8 mouse cellular contexts compared by ENCODE assay signal in genomic region chr14:57848061-57848460, GRCm38 (mm10). TPM values are rescaled to one million over a fixed set of nuclear protein-coding genes. Genes with fewer than 3 reads are reported as not detected.
DNase-seq lines count a peak whose midpoint lies in the region; TF ChIP-seq lines count a peak whose summit lies in the region.
"Not testable (repeated sequence)": the region's sequence is repeated elsewhere in the genome, so short reads cannot be mapped to it uniquely, and the experiment has no call there.

No protein-coding gene starts in this region.

- in situ Hi-C loops in ES-E14 (cut with MboI; ENCODE audit: low sequenced_read_pairs in 2 of 2, unreplicated experiment in 2 of 2), result not testable (repeated sequence)

- not testable (repeated sequence) for H3K9me3 ChIP-seq in E14TG2a.4 (ENCODE audit: low read length); ES-Bruce4 (replicated peaks; ENCODE audit: control insufficient read depth, insufficient read depth, low read length, poor library complexity, severe bottlenecking); ES-E14 (ENCODE audit: control insufficient read depth, insufficient read depth, low read depth, low read length)

- H3K9ac ChIP-seq in ES-Bruce4 (ENCODE audit: low read depth, poor library complexity, severe bottlenecking), result 0 out of 2 replicates have a peak overlapping the region, but pooled peaks have one; percentile 21
- not testable (repeated sequence) for H3K9ac ChIP-seq in ES-E14 (ENCODE audit: insufficient read depth, low read depth, low read length, poor library complexity, severe bottlenecking)

- peaks cover 40% of the 10 kb centered on the region for H3K36me3 ChIP-seq in E14TG2a.4 (ENCODE audit: insufficient read depth, low read length)
- not testable (repeated sequence) for H3K36me3 ChIP-seq in ES-Bruce4 (ENCODE audit: control insufficient read depth, insufficient read depth, low read length, poor library complexity, severe bottlenecking); ES-E14 (ENCODE audit: control insufficient read depth, insufficient read depth, low read length, poor library complexity, severe bottlenecking); testis, adult 2 months (ENCODE audit: control insufficient read depth, insufficient read depth, low read length)

- H3K27me3 ChIP-seq in E14TG2a.4 (ENCODE audit: insufficient read depth, low read length); ES-Bruce4 (ENCODE audit: control insufficient read depth, insufficient read depth, low read length, poor library complexity, severe bottlenecking); testis, adult 2 months (ENCODE audit: control insufficient read depth, insufficient read depth, low read length): not testable (repeated sequence)

- peak; percentile 62; the same call in 1 of the 2 replicates for TF ChIP-seq EP300 in ES-Bruce4 (IDR thresholded peaks at IDR 0.05; ENCODE audit: insufficient read depth, low read depth, low read length)

- H3K27ac ChIP-seq in ES-Bruce4 (ENCODE audit: insufficient read depth, low read length), result peak overlapping the region; percentile 95
- H3K27ac ChIP-seq in ES-E14 (ENCODE audit: insufficient read depth, low read depth, low read length, poor library complexity, severe bottlenecking), result peak overlapping the region; percentile 89
- H3K27ac ChIP-seq in testis, adult 2 months (ENCODE audit: control insufficient read depth, insufficient read depth, low read depth, low read length), result not testable (repeated sequence)

- not testable (repeated sequence) for TF ChIP-seq CTCF in E14TG2a.4 (conservative IDR thresholded peaks at IDR 0.05; ENCODE audit: low read length); ES-Bruce4 (IDR thresholded peaks at IDR 0.05; ENCODE audit: low read depth, low read length); testis, adult 2 months (IDR thresholded peaks at IDR 0.05; ENCODE audit: control insufficient read depth, insufficient read depth, insufficient replicate concordance, low read depth, low read length)

- H3K4me1 ChIP-seq in E14TG2a.4 (replicated peaks; ENCODE audit: low read depth, low read length) (peaks cover 84% of the 10 kb centered on the region), ES-E14 (ENCODE audit: control insufficient read depth in 2 of 2, insufficient read depth in 2 of 2, low read length in 2 of 2, poor library complexity in 1 of 2) (peaks cover 14 to 21% of the 10 kb centered on the region in 2 experiments)
- not testable (repeated sequence) for H3K4me1 ChIP-seq in ES-Bruce4 (ENCODE audit: control insufficient read depth, insufficient read depth, low read length); testis, adult 2 months (ENCODE audit: control insufficient read depth, insufficient read depth, low read length)

- DNase-seq in ES-CJ7 (ENCODE audit: low read depth, low spot score) (peak; percentile 94), ES-E14 (ENCODE audit: low read depth, low spot score) (peak; percentile 68), R1 (ENCODE audit: low read depth, low spot score) (peak; percentile 97), ZHBTc4 (ENCODE audit: low read depth, low spot score) (peak; percentile 92)
- DNase-seq in adrenal gland, postnatal 14 days, result peak; percentile 6

- TF ChIP-seq POLR2A in ES-Bruce4 (IDR thresholded peaks at IDR 0.05; ENCODE audit: insufficient read depth, low read length); testis, adult 2 months (IDR thresholded peaks at IDR 0.05; ENCODE audit: control insufficient read depth, low read depth, low read length): not testable (repeated sequence)

- peak overlapping the region; percentile 43 for H3K4me3 ChIP-seq in E14TG2a.4 (replicated peaks; ENCODE audit: low read length)
- not testable (repeated sequence) for H3K4me3 ChIP-seq in ES-Bruce4 (ENCODE audit: low read depth, low read length); ES-E14 (ENCODE audit: insufficient read depth in 1 of 2, low read depth in 1 of 2, low read length in 2 of 2, poor library complexity in 1 of 2, severe bottlenecking in 1 of 2)
- H3K4me3 ChIP-seq in testis, adult 2 months (ENCODE audit: control insufficient read depth, low read depth, low read length), result peak overlapping the region; percentile 54

TF ChIP-seq in ES-E14, 5 proteins besides CTCF, POLR2A, EP300 and RAD21:
- TF ChIP-seq ZNF384 (IDR thresholded peaks at IDR 0.05; ENCODE audit: low read depth, low read length), result peak; percentile 97

RNA-seq across cellular contexts. Expression of gene Mrpl57, which starts 22.0 kb away (rescaled TPM):
- 72.3 and 76.0 TPM in 2 replicates for polyA plus RNA-seq in ES-Bruce4 (2011; ENCODE audit: insufficient read depth, insufficient read length, low read depth, missing spikeins)
- 67.8 and 149 TPM in 2 replicates for total RNA-seq in ES-E14 (2012; rRNA removed)
- 98.1 and 113 TPM in 2 replicates for total RNA-seq in adrenal gland, postnatal 14 days (2021)
- polyA plus RNA-seq in testis, adult 2 months (2012; rRNA removed), result 116 and 132 TPM in 2 replicates

RNA-seq across cellular contexts. Expression of gene Ska3, which starts 22.1 kb away (rescaled TPM):
- 51.8 and 64.1 TPM in 2 replicates for polyA plus RNA-seq in ES-Bruce4 (2011; ENCODE audit: insufficient read depth, insufficient read length, low read depth, missing spikeins)
- total RNA-seq in ES-E14 (2012; rRNA removed), result 19.1 and 26.4 TPM in 2 replicates
- 2.4 and 3.0 TPM in 2 replicates for total RNA-seq in adrenal gland, postnatal 14 days (2021)
- 2.5 TPM in 2 replicates for polyA plus RNA-seq in testis, adult 2 months (2012; rRNA removed)

RNA-seq across cellular contexts. Expression of gene Zdhhc20, which starts 42.0 kb away (rescaled TPM):
- polyA plus RNA-seq in ES-Bruce4 (2011; ENCODE audit: insufficient read depth, insufficient read length, low read depth, missing spikeins), result 42.0 and 51.5 TPM in 2 replicates
- 22.7 and 35.1 TPM in 2 replicates for total RNA-seq in ES-E14 (2012; rRNA removed)
- 31.0 and 35.9 TPM in 2 replicates for total RNA-seq in adrenal gland, postnatal 14 days (2021)
- 6.8 and 9.4 TPM in 2 replicates for polyA plus RNA-seq in testis, adult 2 months (2012; rRNA removed)

RNA-seq across cellular contexts. Expression of gene Sap18, which starts 50.1 kb away (rescaled TPM):
- 76.9 and 98.1 TPM in 2 replicates for polyA plus RNA-seq in ES-Bruce4 (2011; ENCODE audit: insufficient read depth, insufficient read length, low read depth, missing spikeins)
- 117 and 169 TPM in 2 replicates for total RNA-seq in ES-E14 (2012; rRNA removed)
- 35.1 and 37.1 TPM in 2 replicates for total RNA-seq in adrenal gland, postnatal 14 days (2021)
- 48.2 and 62.0 TPM in 2 replicates for polyA plus RNA-seq in testis, adult 2 months (2012; rRNA removed)

Comparison
In these comparisons a context has a peak if more than half of its experiments do, and no peak if none do; other contexts are left out.
1. DNase-seq: peak in every context shown above with its lines; median percentile 97 in R1; 94 in ES-CJ7; 92 in ZHBTc4; 68 in ES-E14; 6 in adrenal gland, postnatal 14 days.